12 mouse cellular contexts compared by ENCODE assay signal in genomic region chr11:48790946-48791345, GRCm38 (mm10). TPM values are rescaled to one million over a fixed set of nuclear protein-coding genes. Genes with fewer than 3 reads are reported as not detected.
DNase-seq lines count a peak whose midpoint lies in the region; TF ChIP-seq lines count a peak whose summit lies in the region.
"Had no signal": no experiment of that assay in that cellular context is flagged by ENCODE, and none has a peak within 500 bp of the region (broad histone marks: within the 10 kb centered on the region; RNA-seq: fewer than 3 reads in every experiment).

No protein-coding gene starts in this region.

- DNase-seq in liver, adult 2 months (ENCODE audit: extremely low read depth, low read depth, low spot score), result peak; percentile 66
- DNase-seq in liver, result no peak
- peak; percentile 50 for DNase-seq in kidney, adult 18-20 months
- peak; percentile 48 to 72 for DNase-seq in kidney, postnatal 25 days
- no peak for DNase-seq in urinary bladder, postnatal 14 days (ENCODE audit: low spot score)
- DNase-seq in thymus, adult 2 months, result no peak
- no peak for DNase-seq in urinary bladder, adult 18-20 months (ENCODE audit: low spot score in 2 of 2)

- peak overlapping the region; percentile 27; the same call in 1 of the 2 replicates for H3K9ac ChIP-seq in liver, adult 2 months (ENCODE audit: low read depth, low read length)
- H3K9ac ChIP-seq: limb, embryonic 12.5 days had no signal

- TF ChIP-seq CTCF in liver, adult 2 months (IDR thresholded peaks at IDR 0.05; ENCODE audit: low read depth, low read length), result no peak
- TF ChIP-seq CTCF in thymus, adult 2 months (IDR thresholded peaks at IDR 0.05; ENCODE audit: borderline replicate concordance, control insufficient read depth, extremely low read depth, insufficient read depth, low read length, poor library complexity), result no peak

- H3K27ac ChIP-seq in liver, adult 2 months (replicated peaks; ENCODE audit: insufficient read depth, low read depth, low read length), result no peak overlapping the region
- no peak overlapping the region for H3K27ac ChIP-seq in thymus, adult 2 months (ENCODE audit: control insufficient read depth, insufficient read depth, low read length)
- H3K27ac ChIP-seq: embryonic facial prominence, embryonic 12.5 days; forebrain, embryonic 10.5 days; hindbrain, embryonic 10.5 days; limb, embryonic 12.5 days had no signal

- H3K4me3 ChIP-seq in liver, adult 2 months (ENCODE audit: insufficient read depth, low read depth, low read length), result no peak overlapping the region
- no peak overlapping the region for H3K4me3 ChIP-seq in thymus, adult 2 months (ENCODE audit: control insufficient read depth, insufficient read depth, low read length)
- H3K4me3 ChIP-seq: myocyte had no signal

- H3K27me3 ChIP-seq in liver, adult 2 months (ENCODE audit: control insufficient read depth, insufficient read depth, low read length), result no peaks in the 10 kb centered on the region
- no peaks in the 10 kb centered on the region for H3K27me3 ChIP-seq in thymus, adult 2 months (ENCODE audit: control insufficient read depth, insufficient read depth, low read length)
- H3K27me3 ChIP-seq: embryonic facial prominence, embryonic 12.5 days; limb, embryonic 12.5 days had no signal

- WGBS in liver, adult 2 months, result 21% methylated on average over 8 of the region's 8 CpGs
- WGBS in thymus, adult 2 months, result 85% methylated on average over 8 of the region's 8 CpGs

- no peaks in the 10 kb centered on the region for H3K79me2 ChIP-seq in liver, adult 2 months (ENCODE audit: control insufficient read depth, insufficient read depth, low read length)

- H3K4me1 ChIP-seq in liver, adult 2 months (ENCODE audit: control insufficient read depth, insufficient read depth, low read length), result peaks cover 6% of the 10 kb centered on the region; the same call in 1 of the 2 replicates
- peaks cover 3% of the 10 kb centered on the region; the same call in 1 of the 2 replicates for H3K4me1 ChIP-seq in thymus, adult 2 months (replicated peaks; ENCODE audit: control insufficient read depth, insufficient read depth, low read length)
- H3K4me1 ChIP-seq: embryonic facial prominence, embryonic 12.5 days; limb, embryonic 12.5 days had no signal

- no peaks in the 10 kb centered on the region for H3K36me3 ChIP-seq in liver, adult 2 months (ENCODE audit: control insufficient read depth, insufficient read depth, low read length)
- no peaks in the 10 kb centered on the region for H3K36me3 ChIP-seq in thymus, adult 2 months (ENCODE audit: control insufficient read depth, insufficient read depth, low read length)
- H3K36me3 ChIP-seq: embryonic facial prominence, embryonic 12.5 days; forebrain, embryonic 10.5 days; hindbrain, embryonic 10.5 days; limb, embryonic 12.5 days had no signal

- TF ChIP-seq POLR2A in liver, adult 2 months (IDR thresholded peaks at IDR 0.05; ENCODE audit: extremely low read depth, insufficient read depth, low read length), result no peak
- no peak for TF ChIP-seq POLR2A in thymus, adult 2 months (IDR thresholded peaks at IDR 0.05; ENCODE audit: control insufficient read depth, extremely low read depth, insufficient read depth, low read length, poor library complexity)

RNA-seq across cellular contexts. Expression of gene Rack1, which starts 9.2 kb away (rescaled TPM):
- 507 and 645 TPM in 2 replicates for total RNA-seq in liver, adult 2 months (2014; rRNA removed)
- 645 and 687 TPM in 2 replicates for polyA plus RNA-seq in liver, adult 2 months (2012; rRNA removed)
- polyA plus RNA-seq in thymus, adult 2 months (2012; rRNA removed), result 3,906 and 3,990 TPM in 2 replicates

RNA-seq across cellular contexts. Expression of gene Trim41, which starts 26.2 kb away (rescaled TPM):
- 11.4 and 13.2 TPM in 2 replicates for total RNA-seq in liver, adult 2 months (2014; rRNA removed)
- polyA plus RNA-seq in liver, adult 2 months (2012; rRNA removed), result 13.7 and 18.2 TPM in 2 replicates
- polyA plus RNA-seq in thymus, adult 2 months (2012; rRNA removed), result 41.7 and 41.9 TPM in 2 replicates

RNA-seq across cellular contexts. Expression of gene Trim7, which starts 35.0 kb away (rescaled TPM):
- 5.8 and 11.2 TPM in 2 replicates for total RNA-seq in liver, adult 2 months (2014; rRNA removed)
- 11.0 and 16.3 TPM in 2 replicates for polyA plus RNA-seq in liver, adult 2 months (2012; rRNA removed)
- polyA plus RNA-seq in thymus, adult 2 months (2012; rRNA removed), result 11.6 and 13.0 TPM in 2 replicates

RNA-seq across cellular contexts. Expression of gene Gm12184, which starts 35.5 kb away (rescaled TPM):
- total RNA-seq in liver, adult 2 months (2014; rRNA removed), result 1.5 and 2.0 TPM in 2 replicates
- 5.5 and 5.8 TPM in 2 replicates for polyA plus RNA-seq in liver, adult 2 months (2012; rRNA removed)
- polyA plus RNA-seq in thymus, adult 2 months (2012; rRNA removed), result 8.1 and 20.2 TPM in 2 replicates

Comparison
In these comparisons a context has a peak if more than half of its experiments do, and no peak if none do; other contexts are left out.
1. DNase-seq: peak in liver, adult 2 months (single experiment), kidney, adult 18-20 months (single experiment) and kidney, postnatal 25 days (2 of 2); none in liver (single experiment), urinary bladder, postnatal 14 days (single experiment), thymus, adult 2 months (single experiment) and urinary bladder, adult 18-20 months (0 of 2).